Mouse (Mus musculus) retina, adult 2 months (tissue): Measurements from ENCODE around the gene Selplg.

Experiments
- DNase-seq: peaks from one replicate; pipeline ENCODE4 v3.0.0-alpha.2; 2012; ENCODE audit warnings: low read depth, low spot score

The Selplg gene

DNA sequence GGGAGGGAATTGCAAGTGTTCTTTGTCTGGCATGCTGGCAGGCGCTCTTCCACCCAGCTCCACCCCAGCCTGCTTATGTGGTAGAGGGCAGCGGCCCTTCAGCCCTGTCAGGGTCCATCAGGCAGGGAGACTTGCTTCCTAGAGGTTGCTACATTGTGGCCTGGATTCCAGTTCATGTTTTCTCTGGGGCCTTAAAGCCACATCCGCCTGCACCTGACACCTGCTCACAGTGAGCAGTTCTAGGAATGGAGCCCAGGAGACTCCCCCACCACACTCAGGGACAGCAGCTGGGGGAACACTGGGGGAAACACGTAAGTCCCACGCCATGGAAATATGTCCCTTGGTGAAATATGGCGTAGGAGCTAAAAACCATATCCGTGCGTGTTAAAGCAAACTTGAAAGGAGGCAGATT lies at the start of gene Selplg:
Gene Selplg, minus strand, starts transcription at position 155 of the 412 bp plus-strand sequence.
- DNase-seq: no peak

DNA sequence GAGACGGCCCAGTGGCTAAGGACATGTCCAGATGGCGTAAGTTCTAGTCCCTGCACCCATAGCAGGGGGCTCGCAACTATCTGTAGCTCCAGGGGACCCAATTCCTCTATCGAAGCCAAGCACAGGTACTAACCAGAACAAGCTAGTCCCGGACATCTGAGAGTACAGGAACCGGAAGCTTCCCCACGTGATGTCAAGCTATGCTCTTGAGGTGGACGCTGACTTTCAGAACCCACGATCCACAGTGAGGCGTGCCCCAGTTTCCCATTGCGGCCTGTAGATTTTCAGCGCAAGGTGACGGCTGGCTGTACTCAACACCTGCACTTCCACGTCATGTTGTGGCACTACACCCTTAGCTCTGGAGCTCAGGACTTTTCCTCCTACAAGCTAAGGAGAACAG lies 48.7 kb upstream of the Selplg start:
- no peak for DNase-seq

- no peak for DNase-seq
Measured at GRCm38 (mm10) chr5:113878943-113879617, 46.6 kb upstream of the Selplg start.

- no peak for DNase-seq
Measured at GRCm38 (mm10) chr5:113877565-113877964, 45.1 kb upstream of the Selplg start.

- no peak for DNase-seq
Measured at GRCm38 (mm10) chr5:113876176-113876575, 43.7 kb upstream of the Selplg start.

DNA sequence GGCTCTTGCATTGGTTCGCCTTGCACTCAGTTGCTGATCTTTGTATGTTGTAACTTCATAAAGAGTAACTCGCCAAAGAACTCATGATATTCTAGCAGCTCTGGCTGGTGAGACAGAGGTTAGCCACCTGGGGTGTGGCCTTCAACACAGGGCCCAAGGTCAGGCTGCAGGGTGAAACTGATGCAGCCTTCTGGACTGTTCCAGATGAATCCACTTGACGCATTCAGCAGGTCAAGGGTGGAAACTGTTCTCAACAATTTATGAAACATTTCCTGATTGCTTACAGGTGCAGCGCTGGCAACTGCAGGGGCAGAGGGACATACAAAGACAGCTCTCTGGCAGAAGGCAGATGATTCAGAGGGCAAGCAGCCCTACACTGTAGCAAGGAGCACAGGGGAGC lies 43.2 kb upstream of the Selplg start:
- no peak for DNase-seq

DNA sequence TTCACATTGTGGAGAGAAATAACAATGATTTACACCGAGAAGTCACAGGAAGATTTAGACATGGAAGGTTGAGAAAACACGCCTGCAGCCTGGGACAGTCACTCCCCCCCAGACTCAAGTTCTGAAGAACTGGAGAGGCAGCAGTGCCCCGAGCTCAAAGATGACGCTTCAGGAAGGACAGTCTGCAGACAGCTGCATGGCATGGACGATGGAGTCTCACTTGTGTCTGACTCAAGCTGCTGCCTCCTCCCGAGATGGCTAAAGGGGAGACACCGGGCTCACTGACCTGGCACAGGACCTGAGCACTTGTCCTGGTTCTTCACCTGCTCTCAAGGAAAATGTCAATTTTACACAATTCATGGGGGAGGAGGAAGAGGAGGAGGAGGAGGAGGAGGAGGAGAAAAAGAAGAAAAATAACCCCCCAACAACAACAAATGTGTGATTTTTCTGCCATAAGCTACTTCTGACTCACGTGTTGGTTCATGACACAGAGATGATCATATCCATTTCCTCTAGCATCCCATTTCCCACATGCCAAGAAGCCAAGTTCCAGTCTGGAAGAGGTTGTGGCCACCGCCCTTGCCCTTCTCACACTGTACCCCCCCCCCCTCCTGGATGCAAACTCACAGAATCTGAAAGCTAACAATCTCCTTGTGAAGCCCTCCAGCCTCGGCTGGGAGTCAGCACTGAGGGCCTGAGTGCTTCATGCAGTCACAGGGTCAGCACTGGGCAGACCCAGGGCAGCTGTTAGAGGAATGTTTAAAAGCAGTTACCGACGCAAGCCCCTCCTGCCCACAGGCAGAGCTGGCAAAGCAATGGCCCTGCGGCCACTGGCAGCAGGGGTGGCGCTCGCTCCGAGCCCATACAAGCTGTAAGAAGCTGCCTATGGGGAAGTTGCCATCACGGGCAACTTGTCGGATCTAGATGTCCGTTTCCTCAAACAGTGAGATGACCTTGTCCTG lies 41.9 kb upstream of the Selplg start:
- no peak for DNase-seq

DNA sequence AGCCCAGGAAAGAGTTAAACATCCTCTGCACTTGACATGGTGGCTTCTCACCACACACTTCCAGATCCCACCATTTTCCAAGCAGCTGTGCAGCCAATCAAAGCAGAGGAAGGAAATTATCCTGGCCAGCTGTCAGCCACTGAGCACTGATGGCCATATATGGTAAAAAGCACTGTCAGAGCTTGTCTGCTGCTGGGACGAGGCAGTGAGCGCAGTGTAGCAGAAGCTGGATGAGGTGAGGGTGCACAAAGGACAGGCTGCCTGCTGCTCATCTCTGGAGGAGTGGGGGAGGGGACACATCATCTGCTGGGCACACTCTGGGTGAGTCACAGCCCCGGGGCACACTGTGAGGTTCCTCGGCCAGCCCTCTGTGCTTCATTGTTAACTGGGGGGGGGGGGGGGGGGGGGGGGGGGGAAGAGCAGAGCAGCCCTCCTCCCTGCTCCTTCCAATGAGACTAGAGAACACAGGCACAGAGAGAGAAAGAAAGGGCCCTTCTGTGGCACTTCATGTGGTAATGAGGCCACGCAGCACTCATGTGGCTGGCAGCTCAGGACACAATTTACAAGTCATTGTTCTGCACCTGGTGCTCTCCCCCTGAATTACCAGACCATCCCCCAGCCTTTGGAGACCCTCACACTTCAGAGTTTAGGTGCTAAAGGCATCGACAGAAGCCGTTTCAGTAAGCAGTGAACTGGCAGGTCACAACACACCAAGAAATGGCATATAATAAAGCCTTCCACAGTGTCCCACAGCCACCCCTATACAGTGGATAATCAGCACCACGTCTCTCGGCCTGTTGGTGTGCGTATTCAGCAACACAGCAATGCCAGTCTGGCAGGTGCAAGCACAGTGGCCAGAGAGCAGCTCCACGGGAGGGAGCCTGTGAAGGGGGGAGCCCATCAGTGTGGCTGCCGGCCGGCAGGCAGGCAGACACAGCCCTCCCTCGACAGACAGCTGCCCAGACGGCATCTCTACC lies 40.8 kb upstream of the Selplg start:
- DNase-seq: peak; percentile 45

- DNase-seq: no peak
Measured at GRCm38 (mm10) chr5:113871903-113872548, 39.6 kb upstream of the Selplg start.

GRCm38 (mm10) chr5:113870393-113871040 lies 38.1 kb upstream of the Selplg start:
- DNase-seq: no peak

GRCm38 (mm10) chr5:113869132-113869531 lies 36.7 kb upstream of the Selplg start:
- DNase-seq: no peak

DNA sequence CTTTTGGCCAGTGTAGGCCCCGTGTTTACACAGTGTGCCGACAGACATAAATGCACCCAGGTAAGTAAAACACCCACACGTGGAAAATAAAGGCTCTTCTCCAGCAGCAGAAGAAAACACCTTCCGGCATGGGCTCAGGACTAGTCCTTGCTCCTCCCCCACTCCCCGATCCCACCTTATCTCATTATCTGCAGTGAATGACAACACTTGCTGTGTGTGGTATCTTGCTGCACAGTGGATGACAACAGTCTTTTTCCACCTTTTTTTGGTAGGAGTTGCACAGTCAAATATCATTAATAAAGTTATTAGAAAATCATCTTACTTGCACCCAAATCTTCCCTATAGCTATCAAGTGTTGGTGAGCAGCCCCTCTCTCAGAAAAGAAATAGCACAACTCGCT lies 32.5 kb upstream of the Selplg start:
- no peak for DNase-seq

- no peak for DNase-seq
Measured at GRCm38 (mm10) chr5:113863994-113864393, 31.6 kb upstream of the Selplg start.

DNA sequence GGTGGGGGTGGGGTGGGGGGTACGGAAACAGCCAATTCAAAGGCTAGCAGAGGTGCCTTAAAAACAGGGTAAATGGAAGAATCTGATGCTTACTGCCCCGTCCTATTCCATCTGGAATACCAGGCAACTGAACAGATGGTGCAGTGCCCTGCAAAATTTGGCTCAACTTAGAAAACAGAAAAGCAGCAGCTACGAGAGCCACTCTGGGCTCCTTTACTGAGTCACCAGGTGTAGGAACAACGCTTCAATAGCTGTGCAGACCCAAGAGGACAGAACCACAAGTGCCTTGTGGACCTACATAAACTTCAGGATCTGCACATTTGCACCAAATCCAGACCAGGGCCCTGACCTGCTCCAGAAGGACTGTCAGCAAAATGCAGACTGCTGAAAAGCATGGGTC lies 30.0 kb upstream of the Selplg start:
- no peak for DNase-seq

DNA sequence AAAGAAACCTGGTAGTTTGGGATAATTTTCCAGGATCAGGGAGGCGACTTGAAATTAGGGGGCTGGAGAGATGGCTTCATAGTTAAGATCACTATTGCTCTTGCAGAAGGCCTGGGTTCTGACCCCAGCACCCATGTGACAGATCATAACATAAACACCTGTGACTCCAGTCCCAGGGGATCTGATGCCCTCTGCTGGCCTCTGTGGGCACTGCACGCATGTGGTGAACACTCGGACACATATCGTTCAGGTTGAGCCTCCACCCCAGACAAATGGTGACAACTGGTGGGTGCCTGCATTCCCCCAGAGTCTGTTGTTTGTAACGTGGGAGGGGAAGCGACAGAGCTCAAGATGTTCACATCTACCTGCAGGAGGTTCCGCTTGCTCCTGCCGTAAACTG lies 28.9 kb upstream of the Selplg start:
- DNase-seq: no peak

DNA sequence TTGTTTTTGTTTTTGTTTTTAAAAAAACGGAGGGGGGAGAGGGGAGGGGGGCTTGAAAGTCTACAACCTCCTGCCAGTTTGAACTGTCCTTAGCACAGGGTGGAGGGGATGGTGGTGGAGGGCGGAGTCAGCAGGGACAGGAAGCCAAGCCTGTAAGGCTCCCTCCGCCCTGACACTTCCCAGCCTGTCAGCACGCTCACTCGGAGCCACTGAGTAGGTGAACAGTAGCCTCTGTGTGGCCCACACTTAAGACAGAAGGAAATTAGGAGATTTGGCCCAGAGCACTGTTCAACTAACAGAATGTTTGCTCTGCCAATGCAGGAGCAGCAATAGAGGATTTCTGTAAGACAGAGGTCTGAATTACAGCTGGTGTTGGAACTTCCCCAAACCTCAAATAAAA lies 26.5 kb upstream of the Selplg start:
- DNase-seq: no peak

DNA sequence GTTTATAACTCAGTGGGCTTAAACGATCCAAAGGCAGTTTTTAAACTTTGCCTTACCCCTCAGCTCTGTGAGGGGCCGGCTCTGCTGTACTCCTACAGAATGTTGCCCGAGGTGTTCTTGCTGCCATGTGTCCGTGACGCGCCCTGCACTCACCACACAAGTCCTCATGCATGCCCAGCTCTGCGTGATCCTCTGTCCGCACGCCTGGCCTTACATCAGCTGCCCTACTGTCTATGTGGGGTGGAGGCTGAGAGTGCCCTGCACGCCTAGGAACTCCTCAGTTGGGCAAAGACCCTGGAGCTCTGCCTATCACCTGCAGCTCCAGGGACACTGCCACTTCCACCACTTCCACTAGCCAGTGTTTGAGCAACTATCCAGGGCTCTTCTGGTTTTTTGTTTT lies 26.1 kb upstream of the Selplg start:
- no peak for DNase-seq

GRCm38 (mm10) chr5:113857631-113858030 lies 25.2 kb upstream of the Selplg start:
- no peak for DNase-seq

DNA sequence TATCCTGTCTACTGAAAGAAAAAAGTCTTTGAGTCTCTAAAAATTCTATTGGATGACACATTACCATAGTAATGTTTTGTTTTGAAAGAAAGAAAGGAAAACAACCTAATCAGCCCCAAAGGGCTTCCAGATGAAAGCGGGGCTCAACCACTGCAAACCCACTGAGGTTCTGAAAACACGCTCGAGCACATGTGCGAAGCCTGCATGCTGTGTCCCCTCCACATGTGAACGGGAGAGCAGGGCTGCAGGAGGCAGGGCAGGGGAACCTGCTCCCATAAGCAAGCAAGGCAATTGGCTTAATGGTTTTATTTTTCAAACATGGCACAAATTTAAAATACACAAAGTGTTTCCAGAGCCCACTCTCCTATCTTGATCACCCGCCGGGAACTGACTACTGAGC lies 24.2 kb upstream of the Selplg start:
- no peak for DNase-seq

DNA sequence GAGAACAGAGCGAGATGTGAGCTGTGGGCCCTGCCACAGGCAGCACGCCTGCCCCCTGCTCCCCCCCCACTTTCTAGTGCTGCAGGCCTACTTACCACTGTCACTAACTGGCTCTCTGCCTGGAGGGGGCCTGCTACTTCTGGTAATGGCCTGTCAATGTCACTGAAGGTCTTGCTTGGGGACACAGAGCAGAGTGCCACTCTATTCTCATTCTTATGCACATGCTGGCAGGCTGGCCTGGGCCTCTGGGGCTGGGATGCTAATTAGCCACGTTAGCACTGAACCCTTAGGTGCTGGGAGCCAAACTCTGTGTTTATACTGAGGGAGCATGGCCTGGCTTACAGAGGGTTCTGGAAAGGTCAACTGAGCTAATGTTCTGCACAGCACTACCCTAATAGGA lies 23.3 kb upstream of the Selplg start:
- DNase-seq: no peak

DNA sequence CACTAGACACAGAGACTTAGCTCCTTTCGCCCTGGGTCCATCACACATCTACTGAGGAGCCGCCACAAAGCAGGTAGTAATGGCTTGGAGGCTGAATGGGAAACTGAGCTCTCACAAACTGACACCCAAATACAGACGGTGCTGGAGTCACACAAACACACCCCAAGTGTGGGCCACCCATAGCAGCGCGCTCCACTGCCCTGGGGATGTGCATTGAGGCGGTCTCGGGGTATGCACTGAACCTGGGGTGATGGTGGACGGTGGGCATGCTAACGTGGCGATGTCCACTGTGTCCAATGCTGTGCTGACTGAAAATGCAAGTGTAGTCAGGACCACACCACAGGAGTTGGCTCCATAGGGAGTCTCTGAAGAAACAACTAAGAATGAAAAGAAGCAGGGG lies 22.7 kb upstream of the Selplg start:
- no peak for DNase-seq
